Mouse (Mus musculus): ENCODE results near the gene Ccdc187.

Gene Ccdc187

DNA sequence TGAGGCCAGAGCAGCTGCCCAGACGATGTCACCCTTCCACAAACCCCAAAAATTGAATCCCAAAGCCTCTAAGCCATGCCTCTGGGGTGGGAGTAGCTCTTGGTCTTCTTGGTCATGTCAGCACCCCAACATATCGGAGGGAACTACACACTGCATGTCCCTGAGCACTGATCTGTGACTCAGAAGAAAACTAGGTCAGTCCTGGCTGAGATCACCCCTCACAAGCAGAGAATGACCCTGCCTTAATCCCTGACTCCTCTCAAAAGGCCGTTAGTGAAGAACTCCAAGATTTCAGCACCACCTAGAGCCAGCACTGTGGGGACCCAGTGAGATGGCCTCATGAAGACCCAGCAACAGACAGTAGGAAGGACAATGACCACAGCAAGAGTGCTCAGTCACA is 26.1 kb downstream of the Ccdc187 start:
- no peak for DNase-seq

DNA sequence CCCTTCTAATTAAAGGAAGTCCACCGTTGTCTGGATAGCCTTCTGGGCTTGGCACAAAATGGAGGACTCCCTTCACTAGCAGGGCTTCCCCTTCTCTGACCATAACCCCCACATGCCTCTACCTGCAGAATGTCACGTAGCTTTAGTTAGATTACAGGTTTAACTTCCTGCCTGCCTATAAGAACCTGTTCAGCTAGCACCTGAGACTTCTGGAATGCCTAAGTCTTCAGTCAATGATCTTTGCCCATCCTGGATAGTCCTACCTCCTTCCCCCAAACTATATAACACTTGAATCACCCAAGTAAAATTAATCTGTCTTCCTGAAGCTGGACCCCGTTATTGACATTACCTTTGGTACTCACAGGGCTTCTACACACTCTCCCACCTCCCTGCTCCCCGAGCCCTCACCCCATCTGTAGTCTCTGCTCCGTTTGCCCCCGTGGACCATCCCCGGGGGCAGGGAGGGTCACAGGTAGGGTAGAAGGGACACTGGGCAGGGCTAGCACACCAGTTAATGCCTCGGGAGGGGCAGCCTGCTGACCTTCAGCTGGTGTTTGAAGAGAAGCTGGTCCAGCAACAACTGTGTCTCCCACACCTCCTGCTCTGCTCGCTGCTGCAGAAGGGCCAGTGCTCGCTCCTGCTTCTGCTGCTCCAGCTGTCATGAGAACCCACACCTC is 28.2 kb downstream of the Ccdc187 start:
- DNase-seq: no peak

DNA sequence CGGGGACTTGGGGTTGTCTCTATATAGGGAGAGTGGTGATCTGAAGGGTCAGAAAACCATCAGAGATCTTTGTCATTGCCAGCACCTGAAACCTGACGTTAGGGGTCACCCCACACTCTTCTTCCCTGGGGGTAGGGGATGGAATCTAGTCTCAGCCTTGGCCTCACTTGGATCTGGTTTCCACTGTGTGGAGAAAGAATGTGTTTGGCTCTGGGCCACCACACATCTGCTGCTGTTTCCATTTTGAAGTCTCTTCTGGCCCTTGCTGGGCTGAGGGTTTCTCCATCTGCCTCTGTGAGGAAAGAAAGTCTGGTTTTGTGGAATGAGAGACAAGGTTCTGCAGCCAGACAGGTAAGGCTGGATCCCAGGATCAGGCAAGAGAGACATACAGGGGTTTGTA is 29.3 kb downstream of the Ccdc187 start:
- no peak for DNase-seq

DNA sequence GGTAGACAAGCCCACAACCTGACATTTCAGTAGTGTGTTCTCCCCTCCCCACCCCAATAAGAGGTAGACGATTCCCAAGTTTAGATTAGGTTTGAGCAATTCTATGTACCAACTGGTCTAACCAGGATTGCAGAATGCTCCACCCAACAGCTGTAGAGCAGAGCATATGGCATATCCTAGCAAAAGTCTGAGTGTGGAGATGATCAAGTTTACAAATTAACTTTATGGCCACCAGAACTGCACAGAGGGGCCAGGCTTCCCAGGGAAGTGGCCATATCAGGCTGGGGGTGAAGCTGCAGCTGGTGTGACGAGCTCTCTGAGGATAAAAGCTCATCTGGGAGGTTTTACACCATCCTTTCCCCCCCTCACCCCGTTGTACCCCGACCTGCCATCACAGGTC is 29.7 kb downstream of the Ccdc187 start:
- no peak for DNase-seq

DNA sequence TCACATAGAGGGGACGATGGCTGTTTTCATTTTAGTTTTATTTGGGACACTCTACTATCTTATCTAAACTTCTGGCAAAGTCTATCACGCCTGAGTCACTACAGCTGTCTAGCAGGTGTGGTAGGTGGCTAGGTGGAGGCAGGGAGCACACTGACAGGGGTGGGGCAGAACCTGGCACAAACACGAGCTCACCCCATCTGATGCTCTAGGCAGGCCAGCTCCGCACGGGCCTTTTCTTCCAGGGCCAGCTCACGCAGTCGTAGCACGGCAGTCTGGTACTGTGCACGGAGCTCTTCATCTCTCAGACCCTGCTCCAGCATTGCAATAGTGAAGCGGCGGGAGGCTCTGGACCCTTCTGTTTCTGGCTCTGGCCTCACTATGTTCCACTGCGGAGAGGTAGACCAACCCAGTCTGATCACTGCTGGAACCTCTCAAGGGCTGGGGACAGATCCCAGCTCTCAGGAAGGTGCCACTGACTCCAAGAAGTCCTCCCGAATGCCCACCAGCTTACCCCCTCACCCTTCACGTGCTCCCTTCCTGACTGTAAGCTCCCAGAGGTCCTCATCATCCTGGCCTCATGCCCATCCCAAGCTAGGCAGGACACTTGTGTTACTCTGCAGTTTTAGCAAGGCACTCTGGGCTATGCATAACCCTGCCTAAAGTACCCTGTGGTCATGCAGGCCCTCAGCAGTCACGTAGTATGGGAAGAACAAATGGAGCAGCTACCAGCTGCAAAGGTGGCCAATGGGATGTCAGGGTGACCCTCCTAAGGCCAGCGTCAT is 36.9 kb downstream of the Ccdc187 start:
- no peak for DNase-seq

DNA sequence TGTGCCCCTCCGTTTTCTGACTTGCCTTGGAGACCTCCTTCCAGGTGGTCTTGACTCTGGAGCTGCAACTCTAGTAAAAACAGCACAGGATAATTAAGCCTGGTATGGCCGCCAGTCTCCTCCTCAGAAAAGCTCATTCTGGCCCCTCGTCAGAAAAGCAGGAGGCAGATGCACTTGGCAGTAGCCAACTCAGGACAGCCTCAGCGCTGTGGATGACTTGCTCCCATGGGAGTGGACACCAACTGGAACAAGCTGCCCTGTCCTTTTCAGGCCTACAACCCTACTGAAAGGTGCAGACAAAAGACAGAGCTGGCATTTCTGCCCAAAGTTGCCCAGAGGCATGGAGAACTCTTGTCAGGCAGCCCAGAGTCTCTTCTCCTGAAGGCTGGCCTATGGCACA is 39.5 kb downstream of the Ccdc187 start:
- DNase-seq: peak; percentile 37 to 40

DNA sequence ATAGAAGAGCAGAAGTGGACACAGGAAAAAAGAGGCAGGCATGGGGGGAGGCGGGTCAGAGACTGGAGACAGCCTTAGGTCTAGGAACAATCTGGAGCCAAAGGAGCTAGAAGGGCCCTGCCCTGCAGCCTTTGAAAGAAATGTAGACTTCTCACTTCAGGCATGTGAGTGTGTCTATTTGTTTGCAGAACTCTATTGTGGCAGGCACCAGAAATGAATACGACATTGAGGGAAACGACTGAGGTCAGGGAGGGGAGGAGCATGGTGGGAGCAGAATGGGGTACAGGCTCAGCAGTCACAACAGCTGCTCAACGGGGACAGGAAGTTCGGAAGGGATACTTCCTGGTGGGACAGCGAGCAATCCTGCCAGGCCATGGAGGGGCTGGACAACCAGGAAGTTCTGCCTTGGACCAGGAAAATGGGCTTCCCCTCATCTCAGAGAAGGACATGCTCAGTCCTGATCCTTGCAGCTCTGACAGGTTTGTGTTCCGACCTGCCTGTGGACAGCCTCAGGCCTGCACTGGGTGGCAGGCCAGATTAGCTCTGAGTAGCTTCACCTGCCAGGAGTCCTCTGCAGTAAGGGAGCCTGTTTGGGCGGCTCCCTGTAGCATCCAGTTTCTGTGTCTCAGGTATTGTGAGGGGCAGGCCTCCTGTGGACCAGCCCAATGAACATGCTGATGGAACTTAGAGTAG is 41.7 kb downstream of the Ccdc187 start:
- no peak for DNase-seq

DNA sequence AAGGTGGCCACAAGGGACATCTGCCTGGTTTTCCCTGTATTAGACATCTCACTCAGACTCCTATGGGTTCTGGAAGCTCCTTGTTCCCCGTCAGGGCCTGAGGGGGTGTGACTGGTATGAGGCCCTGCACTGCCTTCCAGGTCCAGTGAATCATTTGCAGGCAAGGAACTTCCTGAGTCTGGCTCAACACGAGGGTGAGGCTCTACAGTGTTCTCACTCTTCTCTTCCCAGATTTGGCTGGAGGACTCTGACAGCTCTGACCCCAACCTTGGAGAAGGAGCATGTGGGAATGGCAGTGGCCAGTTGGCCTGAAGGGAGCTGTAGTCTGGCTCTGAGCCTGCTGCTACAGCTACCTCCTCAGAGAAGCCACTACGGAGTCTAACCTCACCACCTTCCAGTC is 46.8 kb downstream of the Ccdc187 start:
- no peak for DNase-seq

DNA sequence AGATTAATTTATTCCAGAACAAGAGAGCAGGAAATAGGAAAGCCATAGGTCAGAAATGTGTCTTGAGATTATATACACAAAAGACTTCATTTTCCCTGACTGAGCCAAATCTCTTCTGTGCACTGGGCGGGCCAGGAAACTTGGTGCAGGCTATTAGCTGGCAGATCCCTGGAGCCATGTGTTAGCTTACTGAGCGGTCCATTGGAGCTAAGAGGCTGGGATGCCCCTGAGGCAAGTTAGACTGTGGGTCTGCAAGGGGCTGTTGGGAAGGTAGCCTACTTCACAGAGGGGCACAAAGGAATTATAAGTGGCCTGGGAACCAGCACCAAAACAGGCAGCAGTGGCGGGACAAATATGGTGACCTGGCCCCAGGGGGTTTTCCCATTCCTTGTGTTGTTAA is 53.5 kb downstream of the Ccdc187 start:
- DNase-seq: no peak

DNA sequence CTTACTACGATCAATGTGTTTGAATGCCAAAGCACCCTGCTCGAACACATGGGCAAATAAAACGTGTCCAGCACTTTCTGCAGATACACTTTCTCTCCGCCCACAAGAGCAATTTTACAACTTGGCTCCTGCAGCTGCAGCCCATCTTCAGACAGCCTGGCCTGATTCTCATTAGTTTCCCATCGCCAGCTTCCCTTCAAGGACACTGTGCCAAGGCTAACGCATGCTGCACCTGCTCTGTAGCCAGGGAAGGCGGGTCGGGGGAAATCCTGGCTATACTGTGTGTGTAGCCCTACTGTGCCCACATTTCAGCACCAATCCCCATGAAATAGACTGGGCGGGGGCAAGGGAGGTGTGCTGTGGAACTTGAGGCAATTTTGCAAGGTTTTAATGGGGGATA is 54.0 kb downstream of the Ccdc187 start:
- DNase-seq: peak in 1 of 2 experiments; percentile 37

DNA sequence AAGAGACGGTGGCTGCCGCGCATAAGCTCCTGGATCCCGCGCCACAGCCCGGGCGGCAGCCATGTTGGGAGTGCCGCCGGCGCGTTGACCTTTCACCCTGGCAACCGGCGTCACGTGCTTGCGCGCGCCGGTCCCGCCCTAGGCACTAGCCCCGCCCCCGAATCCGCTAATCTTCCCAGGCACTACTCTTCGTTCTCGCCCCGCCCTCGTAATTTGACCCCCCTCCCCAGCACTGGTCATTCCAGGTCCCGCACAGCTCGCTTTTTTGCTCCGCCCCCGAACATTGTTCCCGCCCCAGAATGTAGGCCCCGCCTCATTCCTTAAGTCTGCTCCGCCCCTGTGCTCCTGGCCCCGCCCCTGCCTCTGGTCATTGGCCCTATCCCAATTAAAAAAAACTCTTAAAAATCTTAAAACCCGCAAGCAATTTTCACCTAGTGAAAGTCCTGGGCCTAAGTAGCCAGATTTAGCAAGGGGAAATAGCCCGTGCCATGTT is 57.0 kb downstream of the Ccdc187 start, which contains the start of gene Qsox2:
Qsox2 (minus strand) TSS at position 236 of the 493 bp plus-strand sequence.
- DNase-seq: peak; percentile 88 to 95

DNA sequence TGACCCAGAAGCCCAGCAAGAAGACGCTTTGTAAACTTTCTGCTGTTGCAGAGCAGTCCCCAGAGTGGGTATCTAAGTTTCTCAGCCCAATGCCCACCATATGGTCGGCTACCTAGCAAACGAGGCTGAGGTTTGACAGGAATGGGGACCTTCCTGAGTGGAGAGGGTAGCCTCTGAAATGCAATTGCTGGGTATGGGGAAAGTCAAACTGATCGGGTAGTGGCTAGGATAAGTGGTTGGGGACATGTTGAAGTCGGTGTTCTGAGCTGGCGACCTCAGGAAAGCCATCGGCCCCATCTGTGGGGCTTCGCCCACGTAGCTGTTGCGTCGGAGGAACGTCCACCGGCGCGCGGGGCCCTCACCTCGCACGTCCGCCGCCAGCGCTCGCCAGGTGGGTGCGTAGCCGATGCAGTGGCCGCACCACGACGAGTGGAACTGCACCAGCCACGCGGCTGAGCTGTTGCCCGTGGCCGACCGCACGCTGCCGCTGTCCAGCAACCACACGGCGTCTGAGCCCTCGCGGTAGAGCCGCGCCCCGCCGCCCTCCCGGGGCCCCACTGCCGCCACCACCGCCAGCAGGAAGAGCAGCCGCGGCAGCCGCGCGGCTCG is 57.6 kb downstream of the Ccdc187 start:
- peak in 1 of 2 experiments; percentile 71 for DNase-seq

DNA sequence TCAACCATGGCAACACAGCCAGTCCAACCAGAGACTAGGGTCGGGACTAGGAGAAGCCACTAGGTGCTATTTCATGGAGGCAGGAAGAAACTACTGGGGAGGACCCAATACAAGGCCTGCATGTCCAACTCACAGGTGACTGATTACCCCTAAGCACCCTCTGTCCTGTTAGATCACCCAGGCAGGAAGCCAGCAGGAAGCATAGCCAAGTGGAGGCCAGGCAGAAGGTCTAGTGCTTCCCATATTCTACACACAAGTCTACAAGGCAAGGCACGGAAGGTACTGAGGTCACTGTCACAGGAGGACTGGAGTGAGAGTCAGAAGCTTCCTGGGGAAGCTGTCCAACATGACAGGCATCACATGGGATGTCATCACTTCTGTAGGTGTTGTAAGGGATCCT is 59.6 kb downstream of the Ccdc187 start:
- no peak for DNase-seq

DNA sequence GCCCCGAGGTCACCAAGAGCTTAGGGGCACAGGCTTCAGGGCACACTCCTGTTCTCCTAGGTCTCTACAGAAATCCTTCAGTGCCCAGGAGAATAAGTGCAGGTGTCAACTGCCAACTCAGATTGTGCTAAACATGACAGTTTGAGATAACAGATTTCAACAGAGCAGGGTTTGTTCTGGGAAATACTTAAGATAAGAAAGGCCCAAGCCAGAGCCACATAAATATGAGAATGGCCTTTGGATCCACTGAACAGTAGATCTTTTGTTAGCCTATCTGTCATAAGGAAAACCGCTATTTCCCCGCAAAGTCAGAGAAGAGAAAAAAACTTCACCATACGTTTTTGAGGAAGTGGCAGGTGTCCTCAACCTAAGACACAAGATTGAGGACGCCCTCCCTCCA is 60.1 kb downstream of the Ccdc187 start:
- no peak for DNase-seq

DNA sequence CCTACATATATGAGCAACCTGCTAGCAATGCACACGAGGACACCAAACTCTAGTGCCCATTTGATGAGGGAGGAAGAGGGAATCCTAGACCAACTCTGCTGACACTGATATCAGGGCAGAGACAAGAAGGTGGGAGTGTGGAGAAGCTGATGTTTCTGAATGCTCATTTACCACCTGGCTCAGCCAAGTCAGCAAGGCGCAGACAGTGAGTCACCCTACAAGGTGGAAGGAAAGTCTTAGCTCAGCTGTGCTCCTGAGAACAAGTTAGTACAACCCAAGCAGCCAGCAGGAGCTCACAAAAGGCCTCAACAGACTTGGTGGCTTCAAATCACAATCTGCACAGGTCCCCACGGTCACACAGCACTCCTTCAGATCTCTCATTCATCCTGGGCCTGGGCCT is 63.0 kb downstream of the Ccdc187 start:
- DNase-seq: no peak

DNA sequence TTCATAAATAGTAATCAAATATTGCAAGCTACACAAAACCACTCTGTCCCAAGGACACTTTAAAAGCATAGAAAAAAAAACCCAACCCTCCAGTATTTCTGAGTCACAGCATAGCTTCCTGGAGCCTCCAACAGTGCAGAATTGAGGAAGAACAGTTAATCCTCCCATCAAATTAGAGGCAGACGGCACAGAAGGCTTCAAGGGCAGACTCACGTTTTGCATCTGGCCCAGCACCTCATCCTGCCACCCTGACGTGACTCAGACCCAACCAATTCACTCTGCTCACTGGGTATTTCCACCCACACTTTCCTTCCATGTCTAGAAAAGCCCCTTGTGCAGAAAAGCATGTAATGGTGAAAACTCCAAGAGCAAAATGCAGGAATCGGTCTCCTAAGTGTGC is 64.1 kb downstream of the Ccdc187 start:
- DNase-seq: no peak

DNA sequence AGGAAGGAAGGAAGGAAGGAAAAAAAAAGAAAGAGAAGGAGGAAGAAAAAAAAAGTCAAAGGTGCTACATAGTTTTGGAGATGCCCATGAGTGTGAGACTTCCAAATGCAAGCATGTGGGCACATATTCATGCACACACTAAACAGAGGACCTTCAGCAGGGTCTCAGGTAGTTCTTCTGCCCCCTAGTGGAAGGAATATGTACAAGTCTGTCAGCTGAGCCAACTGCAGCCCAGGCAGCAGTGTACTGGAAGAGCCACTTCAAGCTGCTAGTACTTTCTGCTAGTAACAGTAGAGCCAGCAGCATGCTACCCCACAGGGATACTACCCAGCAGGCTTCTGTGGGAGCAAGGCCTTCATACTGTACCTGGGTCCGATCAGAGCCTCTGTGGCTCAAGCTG is 66.6 kb downstream of the Ccdc187 start:
- peak; percentile 60 to 70 for DNase-seq

DNA sequence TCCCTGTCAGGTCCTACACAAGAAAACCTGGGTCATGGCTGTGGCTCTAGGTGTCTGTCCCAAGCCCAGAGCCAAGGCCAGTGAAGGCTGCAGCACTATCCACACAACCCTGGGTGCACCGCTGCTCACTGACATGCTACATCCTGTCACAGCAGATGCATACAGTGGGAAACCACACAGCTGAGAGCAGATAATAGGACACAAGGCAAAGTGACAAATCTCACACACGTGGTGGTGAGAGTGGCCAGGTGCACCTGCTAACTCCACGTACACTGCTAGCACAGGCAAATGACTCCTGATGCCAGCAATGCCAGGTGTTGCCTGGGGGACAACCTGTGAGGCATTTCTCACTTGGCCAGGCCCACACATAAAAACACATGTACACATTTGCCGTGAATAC is 69.1 kb downstream of the Ccdc187 start:
- peak; percentile 33 to 37 for DNase-seq

DNA sequence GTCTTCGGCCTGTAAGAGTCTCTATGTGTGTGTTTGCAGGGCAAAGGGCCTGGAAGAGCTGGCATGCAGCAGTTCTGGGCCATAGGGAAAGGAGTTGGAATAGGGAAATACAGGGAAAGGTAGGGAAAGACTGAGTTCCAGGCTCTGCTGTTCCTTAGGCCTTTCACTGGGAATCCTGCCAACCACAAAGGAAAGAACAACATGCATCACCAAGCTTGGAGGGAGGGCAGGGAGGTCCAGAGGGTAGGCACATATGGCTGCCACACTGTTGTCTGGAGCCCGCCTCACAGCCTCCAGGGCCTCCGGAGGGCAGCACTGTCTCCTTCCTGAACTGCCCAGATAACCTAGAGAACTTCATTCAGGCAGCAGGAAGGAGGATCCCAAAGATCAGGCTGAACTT is 70.4 kb downstream of the Ccdc187 start:
- peak; percentile 58 to 68 for DNase-seq

DNA sequence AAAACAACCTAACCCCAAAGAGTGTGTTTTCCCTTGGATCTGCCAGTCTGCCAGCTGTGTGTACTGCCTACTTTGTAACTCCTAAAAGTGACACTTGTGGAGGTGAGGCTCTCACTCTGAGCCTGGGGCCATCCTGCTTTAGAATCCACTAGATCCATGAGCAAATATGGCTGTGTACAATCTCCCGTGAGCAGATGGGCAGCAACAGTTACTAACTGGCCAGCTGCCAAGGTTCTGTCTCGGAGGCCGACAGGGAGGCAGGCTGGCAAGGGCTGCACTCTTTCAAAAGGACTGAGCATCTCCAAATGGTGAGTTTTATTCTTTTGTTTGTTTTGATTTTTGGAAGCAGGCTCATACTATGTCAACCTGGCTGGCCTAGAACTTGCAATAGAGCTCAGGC is 79.8 kb downstream of the Ccdc187 start:
- DNase-seq: peak; percentile 87 to 94

DNA sequence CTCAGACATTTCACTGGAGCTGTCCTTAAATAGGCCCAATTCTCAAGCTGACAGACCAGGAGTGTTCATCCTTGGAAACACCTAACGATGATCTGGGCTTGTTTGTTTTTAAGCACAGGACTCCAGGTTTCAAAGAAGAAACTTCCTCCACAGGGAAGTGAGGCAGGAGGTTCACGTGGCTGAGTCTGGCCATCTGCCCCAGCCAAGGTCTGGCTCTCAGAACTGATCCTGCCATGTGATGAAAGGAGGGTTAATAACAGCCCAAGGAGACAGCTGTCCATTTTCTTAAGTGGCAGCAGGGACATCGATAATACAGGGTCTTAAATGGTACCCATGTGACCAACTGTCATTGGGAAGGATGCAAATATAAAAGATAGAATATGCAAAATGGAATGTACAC is 84.8 kb downstream of the Ccdc187 start:
- DNase-seq: peak in 1 of 2 experiments; percentile 32

DNA sequence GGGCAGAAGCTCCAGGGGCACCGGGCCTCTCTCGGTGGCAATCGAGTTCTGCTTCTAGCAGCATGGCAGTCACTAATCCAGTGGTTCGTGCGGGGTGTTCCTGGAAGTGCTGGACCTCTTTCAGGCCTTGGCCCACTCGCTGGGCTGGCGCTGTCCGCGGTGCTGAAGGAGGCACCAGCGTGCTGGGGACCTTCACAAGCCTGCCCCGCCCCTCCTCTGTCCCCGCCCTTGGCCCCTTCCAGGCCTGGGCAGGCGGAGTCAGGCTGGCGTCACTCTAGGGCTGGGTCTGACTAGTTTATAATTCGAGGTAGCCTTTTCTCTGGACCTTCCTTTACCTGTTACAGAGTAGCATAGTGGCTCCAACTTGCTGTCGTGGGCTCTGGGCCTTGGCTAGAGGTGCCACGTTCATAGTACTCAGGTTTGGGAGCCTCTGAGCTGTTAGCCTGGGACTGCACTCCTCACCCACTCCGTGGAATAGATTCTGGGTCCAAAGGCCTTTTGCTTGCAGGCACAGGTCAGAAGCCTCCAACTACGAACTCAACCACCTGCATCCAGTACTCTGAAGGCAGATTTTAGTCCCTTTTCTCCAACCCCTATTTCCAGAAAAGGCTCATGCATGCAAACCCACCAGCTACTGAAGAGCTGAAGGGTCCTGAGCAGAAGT is 86.1 kb downstream of the Ccdc187 start, which contains the start of gene Lhx3:
Lhx3 (minus strand) TSS at position 164 of the 664 bp plus-strand sequence.
- DNase-seq: peak; percentile 39 to 60

All from cerebellum, postnatal 25 days (tissue).